Mouse (Mus musculus): ENCODE measurements at regions not wholly inside any gene's neighbourhood (a gene's known extent, or its start where the extent isn't known, plus 50 kb on each side); places are given as distances from the start of the nearest gene placed in this dataset.

GRCm38 (mm10) chr4:91596619-91597018, 196.0 kb upstream of the Elavl2 start:
- peak; percentile 5 for DNase-seq (ENCODE audit: low read depth, low spot score)

- peak; percentile 78 for DNase-seq (ENCODE audit: low read depth, low spot score)
These were observed 195.2 kb upstream of the Elavl2 start for GRCm38 (mm10) chr4:91595766-91596165.

- no peak for DNase-seq (ENCODE audit: low read depth, low spot score)
These were observed 189.2 kb upstream of the Elavl2 start for GRCm38 (mm10) chr4:91589779-91590178.

DNA sequence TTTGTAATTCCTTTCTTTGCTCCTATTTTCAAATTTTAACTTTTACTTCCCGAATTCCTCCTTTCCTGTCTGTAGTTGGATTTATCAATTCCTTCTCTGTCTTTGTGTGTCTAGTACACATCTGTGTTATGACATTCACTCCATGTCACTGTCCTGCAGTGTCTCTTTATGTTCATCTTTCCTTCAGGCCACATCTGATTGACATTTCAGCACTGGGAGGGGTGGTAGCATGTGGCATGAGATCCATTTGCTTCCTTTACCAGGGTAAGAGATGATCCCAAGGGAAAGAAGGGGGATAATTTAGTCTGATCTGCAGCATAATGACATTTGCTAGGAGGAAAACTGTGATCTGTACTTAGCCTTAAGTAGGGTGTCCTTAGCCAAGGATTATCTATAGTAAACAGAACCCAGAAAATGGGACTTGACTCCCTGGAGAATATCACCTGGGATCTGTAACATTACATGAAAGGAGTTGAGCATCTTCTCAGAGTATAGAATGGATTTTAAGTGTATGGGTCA, 187.0 kb upstream of the Elavl2 start:
- no peak for DNase-seq (ENCODE audit: low read depth, low spot score)

GRCm38 (mm10) chr4:91583035-91583434, 182.4 kb upstream of the Elavl2 start:
- DNase-seq (ENCODE audit: low read depth, low spot score) = no peak

- peak; percentile 15 for DNase-seq (ENCODE audit: low read depth, low spot score)
These were observed 156.9 kb upstream of the Elavl2 start for GRCm38 (mm10) chr4:91557452-91557851.

DNA sequence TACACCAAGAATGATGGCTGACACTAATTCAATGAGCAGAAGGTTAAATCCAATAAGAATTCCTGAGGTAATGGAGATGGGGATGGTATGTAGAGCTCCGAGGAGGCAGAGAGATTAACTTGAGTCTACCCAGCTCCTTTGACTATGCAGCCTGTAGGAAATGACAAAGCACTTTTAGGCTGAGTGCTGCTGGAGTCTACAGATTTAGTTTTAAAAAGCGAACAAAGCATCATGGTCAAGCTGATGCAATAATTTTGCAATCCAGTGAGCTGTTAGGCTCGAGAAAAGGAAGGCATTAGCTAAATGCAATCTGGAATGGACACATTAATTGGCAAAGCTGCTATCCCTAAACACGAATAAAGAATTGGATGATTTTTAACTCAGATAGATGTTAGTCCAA, 156.4 kb upstream of the Elavl2 start:
- DNase-seq (ENCODE audit: low read depth, low spot score) = peak; percentile 60

GRCm38 (mm10) chr4:91524367-91524766, 123.8 kb upstream of the Elavl2 start:
- DNase-seq (ENCODE audit: low read depth, low spot score) = no peak

GRCm38 (mm10) chr4:91511543-91511942, 111.0 kb upstream of the Elavl2 start:
- DNase-seq (ENCODE audit: low read depth, low spot score) = no peak

- DNase-seq (ENCODE audit: low read depth, low spot score) = peak; percentile 21
These were observed 109.4 kb upstream of the Elavl2 start for GRCm38 (mm10) chr4:91509937-91510336.

GRCm38 (mm10) chr4:91503273-91503672, 102.7 kb upstream of the Elavl2 start:
- no peak for DNase-seq (ENCODE audit: low read depth, low spot score)

- DNase-seq (ENCODE audit: low read depth, low spot score) = no peak
These were observed 81.4 kb upstream of the Elavl2 start for GRCm38 (mm10) chr4:91481863-91482475.
